Mouse (Mus musculus): ENCODE measurements around the gene Gcgr. TPM values are rescaled to one million over a fixed set of nuclear protein-coding genes. Genes with fewer than 3 reads are reported as not detected.

Gene Gcgr
- polyA plus RNA-seq, 1 experiment from 2014 or later = 5.5 TPM

Other genes starting within 250 kb of the Gcgr start
- 2,803 and 2,860 TPM in 2 replicates for gene Actg1, start 182.2 kb upstream of the Gcgr start, polyA plus RNA-seq (2015; fragmentation: Nextera tagmentation; extraction: Ambion mirVana)
- gene Fscn2, start 169.2 kb upstream of the Gcgr start, polyA plus RNA-seq (2015; fragmentation: Nextera tagmentation; extraction: Ambion mirVana) = 0.72 and 0.82 TPM in 2 replicates
- gene Faap100, start 151.9 kb upstream of the Gcgr start, polyA plus RNA-seq (2015; fragmentation: Nextera tagmentation; extraction: Ambion mirVana) = 42.3 and 44.8 TPM in 2 replicates
- gene Nploc4, start 93.0 kb upstream of the Gcgr start, polyA plus RNA-seq (2015; fragmentation: Nextera tagmentation; extraction: Ambion mirVana) = 34.1 and 34.4 TPM in 2 replicates
- gene Tspan10, start 88.1 kb upstream of the Gcgr start, polyA plus RNA-seq (2015; fragmentation: Nextera tagmentation; extraction: Ambion mirVana) = not detected in 2 replicates
- 0.39 and 0.45 TPM in 2 replicates for gene Pde6g, start 77.2 kb upstream of the Gcgr start, polyA plus RNA-seq (2015; fragmentation: Nextera tagmentation; extraction: Ambion mirVana)
- gene Oxld1, start 72.6 kb upstream of the Gcgr start, polyA plus RNA-seq (2015; fragmentation: Nextera tagmentation; extraction: Ambion mirVana) = 15.4 and 15.9 TPM in 2 replicates
- gene Ccdc137, start 72.6 kb upstream of the Gcgr start, polyA plus RNA-seq (2015; fragmentation: Nextera tagmentation; extraction: Ambion mirVana) = 40.6 and 43.9 TPM in 2 replicates
- gene Arl16, start 63.1 kb upstream of the Gcgr start, polyA plus RNA-seq (2015; fragmentation: Nextera tagmentation; extraction: Ambion mirVana) = 46.5 and 50.4 TPM in 2 replicates
- 176 and 177 TPM in 2 replicates for gene Mrpl12, start 46.1 kb upstream of the Gcgr start, polyA plus RNA-seq (2015; fragmentation: Nextera tagmentation; extraction: Ambion mirVana)
- gene Slc25a10, start 38.9 kb upstream of the Gcgr start, polyA plus RNA-seq (2015; fragmentation: Nextera tagmentation; extraction: Ambion mirVana) = 120 and 123 TPM in 2 replicates
- gene Mcrip1, start 19.0 kb downstream of the Gcgr start, polyA plus RNA-seq (2015; fragmentation: Nextera tagmentation; extraction: Ambion mirVana) = 218 and 232 TPM in 2 replicates
- gene Ppp1r27, start 20.4 kb downstream of the Gcgr start, polyA plus RNA-seq (2015; fragmentation: Nextera tagmentation; extraction: Ambion mirVana) = 0.55 and 0.57 TPM in 2 replicates
- gene P4hb, start 42.6 kb downstream of the Gcgr start, polyA plus RNA-seq (2015; fragmentation: Nextera tagmentation; extraction: Ambion mirVana) = 843 and 914 TPM in 2 replicates
- 696 and 712 TPM in 2 replicates for gene Arhgdia, start 50.9 kb downstream of the Gcgr start, polyA plus RNA-seq (2015; fragmentation: Nextera tagmentation; extraction: Ambion mirVana)
- gene Alyref, start 67.7 kb downstream of the Gcgr start, polyA plus RNA-seq (2015; fragmentation: Nextera tagmentation; extraction: Ambion mirVana) = 92.2 and 372 TPM in 2 replicates
- gene Anapc11, start 67.7 kb downstream of the Gcgr start, polyA plus RNA-seq (2015; fragmentation: Nextera tagmentation; extraction: Ambion mirVana) = 195 and 197 TPM in 2 replicates
- 27.7 and 33.8 TPM in 2 replicates for gene Npb, start 77.8 kb downstream of the Gcgr start, polyA plus RNA-seq (2015; fragmentation: Nextera tagmentation; extraction: Ambion mirVana)
- gene Pcyt2, start 87.2 kb downstream of the Gcgr start, polyA plus RNA-seq (2015; fragmentation: Nextera tagmentation; extraction: Ambion mirVana) = 164 and 174 TPM in 2 replicates
- 38.9 and 39.3 TPM in 2 replicates for gene Sirt7, start 94.5 kb downstream of the Gcgr start, polyA plus RNA-seq (2015; fragmentation: Nextera tagmentation; extraction: Ambion mirVana)
- gene Mafg, start 102.9 kb downstream of the Gcgr start, polyA plus RNA-seq (2015; fragmentation: Nextera tagmentation; extraction: Ambion mirVana) = 24.3 and 25.4 TPM in 2 replicates
- 26.8 and 27.3 TPM in 2 replicates for gene Pycr1, start 113.1 kb downstream of the Gcgr start, polyA plus RNA-seq (2015; fragmentation: Nextera tagmentation; extraction: Ambion mirVana)
- gene Myadml2, start 117.5 kb downstream of the Gcgr start, polyA plus RNA-seq (2015; fragmentation: Nextera tagmentation; extraction: Ambion mirVana) = 0.51 and 0.73 TPM in 2 replicates
- 4.8 and 5.9 TPM in 2 replicates for gene Notum, start 130.5 kb downstream of the Gcgr start, polyA plus RNA-seq (2015; fragmentation: Nextera tagmentation; extraction: Ambion mirVana)
- gene Aspscr1, start 142.3 kb downstream of the Gcgr start, polyA plus RNA-seq (2015; fragmentation: Nextera tagmentation; extraction: Ambion mirVana) = 146 TPM in 2 replicates
- 151 TPM in 2 replicates for gene Cenpx, start 183.0 kb downstream of the Gcgr start, polyA plus RNA-seq (2015; fragmentation: Nextera tagmentation; extraction: Ambion mirVana)
- gene Lrrc45, start 183.2 kb downstream of the Gcgr start, polyA plus RNA-seq (2015; fragmentation: Nextera tagmentation; extraction: Ambion mirVana) = 69.2 and 71.3 TPM in 2 replicates
- gene Rac3, start 190.8 kb downstream of the Gcgr start, polyA plus RNA-seq (2015; fragmentation: Nextera tagmentation; extraction: Ambion mirVana) = 32.5 and 38.7 TPM in 2 replicates
- gene Dcxr, start 196.6 kb downstream of the Gcgr start, polyA plus RNA-seq (2015; fragmentation: Nextera tagmentation; extraction: Ambion mirVana) = 49.4 and 56.5 TPM in 2 replicates
- gene Cbr2, start 201.4 kb downstream of the Gcgr start, polyA plus RNA-seq (2015; fragmentation: Nextera tagmentation; extraction: Ambion mirVana) = 2.1 and 4.3 TPM in 2 replicates
- gene Hmga1b, start 232.1 kb downstream of the Gcgr start, polyA plus RNA-seq (2015; fragmentation: Nextera tagmentation; extraction: Ambion mirVana) = 3.4 and 9.0 TPM in 2 replicates

All from kidney, embryonic 16.5 days (tissue).